Mouse (Mus musculus): ENCODE results near the gene Exoc7.

DNA sequence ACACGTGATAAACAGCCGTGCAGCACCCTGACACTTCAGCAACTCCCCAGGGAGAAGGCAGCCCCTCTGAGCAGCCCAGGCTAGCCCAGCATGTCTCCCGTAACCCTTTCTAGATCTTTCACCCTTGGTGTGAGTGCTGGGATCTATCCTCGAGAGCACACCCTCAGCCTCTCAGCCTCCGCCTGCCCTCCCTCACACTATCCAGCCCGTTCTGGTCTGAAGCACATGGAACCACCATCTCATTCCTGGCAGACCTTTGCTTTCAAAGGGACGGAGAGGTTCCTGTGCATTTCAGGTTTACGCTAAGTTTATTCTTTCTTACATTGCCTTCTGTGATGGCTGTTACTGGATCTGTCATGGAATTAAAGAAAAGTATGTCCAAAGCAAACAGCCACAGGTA is 62.5 kb downstream of the Exoc7 start:
- no peak for TF ChIP-seq CTCF (conservative IDR thresholded peaks at IDR 0.05; ENCODE audit: low read length)
- TF ChIP-seq NANOG (IDR thresholded peaks at IDR 0.05; ENCODE audit: borderline replicate concordance, low read length) = no peak
- TF ChIP-seq POU5F1 (IDR thresholded peaks at IDR 0.05; ENCODE audit: borderline replicate concordance, low read length) = no peak

Measured in E14TG2a.4 (cell line).